Mouse (Mus musculus): ENCODE measurements around the gene Cuta.
"Not testable (repeated sequence)": the region's sequence is repeated elsewhere in the genome, so short reads cannot be mapped to it uniquely, and the experiment has no call there.

The Cuta gene

DNA sequence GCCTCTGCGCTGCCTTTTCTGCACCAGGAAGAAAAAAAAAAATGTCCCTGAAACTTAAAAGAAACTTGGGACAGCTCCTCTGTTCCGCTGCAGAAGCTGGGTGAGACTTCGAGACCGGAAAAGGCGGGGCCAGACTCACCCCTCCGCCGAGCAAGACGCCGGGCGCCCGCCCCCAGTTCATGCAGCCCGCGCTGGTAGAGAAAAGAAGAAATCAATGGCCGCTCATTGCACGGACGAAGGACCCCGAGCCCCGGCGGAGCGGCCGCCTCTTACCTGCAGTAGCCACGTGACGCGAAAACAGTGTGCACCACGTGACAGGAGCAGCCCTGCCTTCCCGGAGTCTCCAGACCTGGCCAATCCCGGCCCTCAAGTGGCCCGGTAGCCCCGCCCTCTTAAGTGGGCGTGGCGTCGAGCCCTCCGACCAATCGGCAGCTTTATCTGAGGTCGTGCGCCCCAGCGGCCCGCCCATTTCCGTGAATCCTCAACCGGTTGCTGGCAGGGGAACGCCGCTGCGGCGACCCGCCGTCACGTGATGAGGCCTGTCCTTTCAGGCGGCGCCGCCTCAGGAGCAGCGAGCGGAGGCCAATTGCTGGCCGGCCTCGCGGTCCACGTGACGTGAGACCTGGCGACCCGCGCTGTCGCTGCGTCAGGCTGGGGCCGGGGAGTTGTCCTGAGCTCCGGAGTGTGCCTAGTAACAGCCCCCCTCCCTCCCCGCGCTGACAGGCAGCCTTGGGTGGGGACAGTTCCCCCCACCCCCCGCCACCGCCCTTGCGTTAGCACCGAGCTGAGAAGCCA, at the start of gene Cuta:
Cuta (minus strand) TSS at position 392 of the 795 bp plus-strand sequence.
- in situ Hi-C loops (cut with MboI; ENCODE audit: low pct_unique_long_range_greater_than_20kb in 1 of 2, low sequenced_read_pairs in 2 of 2, unreplicated experiment in 1 of 2): no loop called here

DNA sequence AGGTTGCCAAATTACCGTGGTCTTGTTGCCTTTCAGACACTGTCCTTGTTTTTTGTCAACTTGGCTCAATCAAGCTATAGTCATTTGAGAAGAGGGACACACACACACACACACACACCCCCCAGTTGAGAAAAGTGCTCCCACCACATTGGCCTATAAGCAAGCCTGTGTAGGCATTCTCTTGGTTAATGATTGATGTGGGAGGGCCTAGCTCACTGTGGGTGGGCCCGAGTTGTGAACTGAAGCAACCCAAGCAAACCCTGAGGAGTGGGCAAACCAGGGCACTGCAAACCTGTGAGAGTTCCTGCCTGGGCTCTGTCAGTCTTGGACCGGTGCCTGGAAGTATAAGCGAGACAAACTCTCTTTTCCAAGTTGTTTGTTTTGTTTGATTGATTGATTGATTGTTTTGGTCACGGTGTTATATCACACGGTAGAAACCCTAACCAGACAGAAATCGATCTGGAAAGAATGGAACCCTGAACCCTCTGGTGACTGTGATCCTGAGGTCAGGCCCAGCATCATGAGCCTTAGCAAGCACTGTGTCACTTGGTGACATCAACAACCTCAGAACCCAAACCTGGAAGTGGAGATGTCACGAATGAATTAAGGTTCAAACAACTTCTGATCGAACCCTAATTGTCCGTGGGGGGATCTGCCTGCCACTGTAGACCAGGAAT, 46.3 kb upstream of the Cuta start:
- in situ Hi-C loops (cut with MboI; ENCODE audit: low pct_unique_long_range_greater_than_20kb in 1 of 2, low sequenced_read_pairs in 2 of 2, unreplicated experiment in 1 of 2): no loop called here

DNA sequence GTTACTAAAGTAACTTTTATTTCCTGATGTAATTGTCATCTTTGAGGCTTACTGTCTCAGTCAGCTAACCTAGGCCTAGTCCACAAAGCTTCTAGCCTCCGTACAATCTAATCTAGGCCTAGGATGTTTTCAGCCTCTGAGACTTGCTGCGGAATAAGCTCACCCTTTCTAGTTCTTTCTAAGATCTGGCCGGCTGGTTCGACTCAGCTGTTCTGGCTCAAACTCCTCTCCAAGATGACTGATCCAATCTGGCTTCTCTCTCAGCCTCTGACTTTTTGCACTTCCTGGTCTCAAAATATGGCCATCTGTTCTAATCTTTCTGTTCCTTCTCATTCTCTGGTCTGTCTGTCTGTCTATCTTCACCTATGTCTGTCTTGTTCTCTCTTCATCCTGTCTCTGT, 44.0 kb upstream of the Cuta start:
- in situ Hi-C loops (cut with MboI; ENCODE audit: low pct_unique_long_range_greater_than_20kb in 1 of 2, low sequenced_read_pairs in 2 of 2, unreplicated experiment in 1 of 2): no loop called here

DNA sequence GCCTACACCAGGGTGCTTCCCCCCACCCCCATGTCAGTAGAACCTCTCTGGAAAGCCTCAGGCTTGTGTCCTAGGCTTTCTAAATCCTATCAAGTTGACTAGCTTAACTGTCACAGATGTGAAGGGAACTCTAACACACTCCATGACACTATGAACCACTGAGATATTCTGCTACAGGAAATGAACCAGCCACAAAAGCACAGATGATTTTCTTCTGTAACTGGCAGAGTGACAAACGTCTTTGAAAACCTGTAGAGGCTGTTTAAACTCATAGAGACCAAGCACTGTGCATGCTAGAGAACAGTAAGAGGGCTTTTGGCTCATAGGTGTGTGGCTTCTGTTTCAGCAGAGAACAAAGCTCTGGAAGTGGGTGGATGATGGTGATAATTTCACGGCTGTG, 41.7 kb upstream of the Cuta start:
- in situ Hi-C loops (cut with MboI; ENCODE audit: low pct_unique_long_range_greater_than_20kb in 1 of 2, low sequenced_read_pairs in 2 of 2, unreplicated experiment in 1 of 2): no loop called here

DNA sequence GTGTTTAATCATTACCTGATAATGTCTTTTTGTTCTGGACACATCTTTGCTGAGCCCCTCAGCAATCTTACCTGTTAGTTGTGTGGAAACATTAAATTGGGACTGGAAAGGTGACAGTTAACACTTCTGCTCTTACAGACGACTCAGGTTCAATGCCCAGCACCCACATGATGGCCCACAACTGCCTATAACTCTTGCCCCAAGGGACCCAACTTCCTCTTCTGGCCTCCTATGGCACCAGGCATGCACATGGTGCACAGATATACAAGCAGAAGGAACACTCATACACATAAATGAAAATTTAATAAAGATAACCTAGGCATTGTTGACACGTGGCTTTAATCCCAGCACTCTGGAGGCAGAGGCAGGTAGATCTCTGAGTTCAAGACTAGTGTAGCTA, 40.1 kb upstream of the Cuta start:
- in situ Hi-C loops (cut with MboI; ENCODE audit: low pct_unique_long_range_greater_than_20kb in 1 of 2, low sequenced_read_pairs in 2 of 2, unreplicated experiment in 1 of 2): no loop called here

DNA sequence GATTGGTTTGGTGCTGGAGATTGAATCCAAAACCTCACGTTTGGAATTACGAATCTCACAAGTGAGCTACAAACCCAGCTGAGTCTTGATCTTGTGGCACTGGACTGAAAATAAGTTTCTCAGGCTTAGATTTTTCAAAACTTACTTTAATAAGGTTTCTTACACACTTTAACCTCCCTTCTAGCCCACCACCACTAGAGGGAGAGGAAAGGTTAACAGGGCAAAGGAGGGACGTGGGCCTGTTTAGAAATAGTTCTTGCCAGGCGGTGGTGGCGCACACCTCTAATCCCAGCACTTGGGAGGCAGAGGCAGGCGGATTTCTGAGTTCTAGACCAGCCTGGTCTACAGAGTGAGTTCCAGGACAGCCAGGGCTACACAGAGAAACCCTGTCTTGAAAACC, 38.0 kb upstream of the Cuta start:
- in situ Hi-C loops (cut with MboI; ENCODE audit: low pct_unique_long_range_greater_than_20kb in 1 of 2, low sequenced_read_pairs in 2 of 2, unreplicated experiment in 1 of 2): not testable (repeated sequence)

DNA sequence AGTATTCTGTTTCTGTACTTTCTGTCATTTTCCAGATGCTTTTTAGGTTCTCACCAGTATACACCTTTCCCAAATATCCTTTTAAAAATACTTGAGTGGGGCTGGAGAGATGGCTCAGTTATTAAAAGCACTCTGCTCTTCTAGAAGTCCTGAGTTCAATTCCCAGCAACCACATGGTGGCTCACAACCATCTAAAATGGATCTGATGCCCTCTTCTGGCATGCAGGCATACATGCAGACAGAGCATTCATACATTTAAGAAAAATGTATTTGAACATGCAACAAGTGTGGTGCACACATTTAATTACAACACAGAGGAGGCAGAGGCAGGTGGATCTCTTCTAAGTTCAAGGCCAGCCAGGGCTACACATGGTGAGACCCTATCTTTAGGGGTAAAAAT, 36.0 kb upstream of the Cuta start:
- in situ Hi-C loops (cut with MboI; ENCODE audit: low pct_unique_long_range_greater_than_20kb in 1 of 2, low sequenced_read_pairs in 2 of 2, unreplicated experiment in 1 of 2): no loop called here

DNA sequence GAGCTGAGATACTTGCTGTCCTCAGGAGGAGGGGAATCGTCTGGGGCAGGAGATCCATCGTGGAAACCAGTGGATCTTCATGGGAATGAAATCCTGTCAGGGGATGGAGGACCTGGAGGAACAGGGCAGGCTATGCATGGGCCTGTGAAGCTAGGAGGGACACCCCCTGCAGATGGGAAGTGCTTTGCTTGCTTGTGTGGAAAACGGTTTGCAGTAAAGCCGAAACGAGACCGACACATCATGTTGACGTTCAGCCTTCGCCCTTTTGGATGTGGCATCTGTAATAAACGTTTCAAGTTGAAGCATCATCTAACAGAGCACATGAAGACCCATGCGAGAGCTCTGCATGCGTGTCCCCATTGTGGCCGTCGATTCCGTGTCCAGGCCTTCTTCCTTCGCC, 35.2 kb upstream of the Cuta start:
- in situ Hi-C loops (cut with MboI; ENCODE audit: low pct_unique_long_range_greater_than_20kb in 1 of 2, low sequenced_read_pairs in 2 of 2, unreplicated experiment in 1 of 2): no loop called here

DNA sequence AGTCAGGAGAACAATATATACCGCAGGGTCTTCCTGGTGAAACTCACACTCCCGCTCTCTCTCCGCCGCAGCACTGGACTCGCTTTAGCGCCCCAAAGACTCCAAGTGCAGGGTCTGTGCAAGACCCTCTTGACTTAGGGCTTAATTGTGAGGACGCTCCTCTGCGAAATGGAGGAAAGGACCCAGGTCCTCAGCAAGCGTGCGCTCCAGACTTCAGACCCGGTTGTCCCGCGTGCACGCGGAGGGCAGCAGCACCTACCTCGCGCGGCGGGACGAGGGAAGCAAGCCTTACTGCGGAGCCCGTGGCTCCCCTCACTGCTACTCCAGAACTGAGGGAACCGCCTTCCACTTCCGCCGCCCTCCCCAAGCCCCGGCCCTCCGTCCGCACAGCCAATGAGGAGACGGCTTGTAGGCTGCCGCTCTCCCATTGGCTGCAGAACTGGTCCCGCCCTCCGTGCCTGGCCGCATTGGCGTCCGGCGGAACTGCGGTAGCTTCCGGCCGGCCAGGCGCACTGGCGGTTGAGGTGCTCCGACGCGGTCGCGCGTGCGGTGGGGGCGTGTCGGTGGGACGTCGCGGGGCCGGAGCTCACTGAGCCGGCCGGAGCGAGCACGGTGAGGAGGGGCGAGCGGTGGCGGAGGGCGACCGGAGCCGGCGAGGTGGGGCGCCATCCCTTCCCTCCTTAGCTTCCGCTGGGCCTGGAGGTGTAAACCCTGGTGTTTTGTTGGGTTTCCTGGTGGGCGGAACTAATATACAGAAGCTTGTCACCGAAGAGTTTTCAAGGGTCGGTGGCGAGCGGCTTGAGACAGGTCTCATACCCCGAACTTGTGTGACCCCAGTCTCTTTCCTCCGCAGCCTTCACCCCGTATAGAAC, 33.6 kb upstream of the Cuta start, which contains the start of gene Zbtb9:
Zbtb9 (plus strand) TSS at position 465 of the 872 bp plus-strand sequence.
- in situ Hi-C loops (cut with MboI; ENCODE audit: low pct_unique_long_range_greater_than_20kb in 1 of 2, low sequenced_read_pairs in 2 of 2, unreplicated experiment in 1 of 2): no loop called here

DNA sequence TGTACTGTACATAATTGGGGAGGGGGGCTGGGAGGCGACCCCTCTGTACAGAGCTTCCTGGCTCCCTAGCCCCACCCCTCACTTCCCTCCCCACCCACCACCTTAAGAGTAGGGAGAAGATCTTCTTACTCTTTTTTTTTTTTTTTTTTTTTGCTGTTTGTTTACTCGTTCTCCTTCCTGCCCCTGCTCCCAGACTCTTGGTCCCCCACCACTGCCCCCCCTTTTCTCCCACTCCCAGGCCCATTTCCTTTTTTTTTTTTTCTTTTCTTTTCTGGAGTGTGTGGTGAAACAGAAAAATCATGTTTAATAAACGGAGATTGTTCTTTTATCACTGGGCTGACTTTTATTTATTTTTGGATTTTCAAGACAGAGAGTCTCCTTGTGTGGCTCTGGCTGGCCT, 32.7 kb upstream of the Cuta start:
- in situ Hi-C loops (cut with MboI; ENCODE audit: low pct_unique_long_range_greater_than_20kb in 1 of 2, low sequenced_read_pairs in 2 of 2, unreplicated experiment in 1 of 2): no loop called here

DNA sequence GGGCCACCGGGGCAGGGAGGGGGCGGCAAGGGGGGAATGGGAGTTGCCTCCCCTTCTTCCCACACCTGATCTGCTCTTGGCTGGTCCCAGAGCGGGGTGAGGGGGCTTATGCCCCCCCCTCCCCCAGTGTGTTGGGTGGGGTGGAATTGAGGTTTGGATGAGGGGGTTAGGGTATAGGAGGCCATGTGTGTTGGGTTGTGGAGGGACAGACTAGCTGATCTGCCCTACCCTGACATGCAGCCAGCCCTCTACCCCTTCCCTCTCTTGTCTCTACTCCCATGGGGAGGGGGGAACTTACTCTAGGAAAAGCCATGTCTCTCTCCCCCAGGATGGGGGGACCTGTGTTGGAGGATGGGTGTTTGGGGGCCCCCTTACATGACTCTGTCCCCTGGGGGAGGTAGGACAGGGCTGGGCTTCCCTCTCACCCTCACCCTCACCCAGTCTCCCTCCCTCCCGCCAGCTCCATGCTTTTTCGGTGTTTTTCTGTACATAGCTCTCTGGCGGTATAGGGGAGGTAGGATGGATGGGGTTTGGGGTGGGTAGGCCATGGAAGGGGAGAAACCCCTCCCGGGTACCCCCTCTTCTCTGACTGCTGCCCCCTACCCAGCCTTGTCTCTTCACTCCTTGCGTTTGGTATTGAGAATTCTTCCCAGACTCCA, 32.0 kb upstream of the Cuta start:
- in situ Hi-C loops (cut with MboI; ENCODE audit: low pct_unique_long_range_greater_than_20kb in 1 of 2, low sequenced_read_pairs in 2 of 2, unreplicated experiment in 1 of 2): no loop called here

DNA sequence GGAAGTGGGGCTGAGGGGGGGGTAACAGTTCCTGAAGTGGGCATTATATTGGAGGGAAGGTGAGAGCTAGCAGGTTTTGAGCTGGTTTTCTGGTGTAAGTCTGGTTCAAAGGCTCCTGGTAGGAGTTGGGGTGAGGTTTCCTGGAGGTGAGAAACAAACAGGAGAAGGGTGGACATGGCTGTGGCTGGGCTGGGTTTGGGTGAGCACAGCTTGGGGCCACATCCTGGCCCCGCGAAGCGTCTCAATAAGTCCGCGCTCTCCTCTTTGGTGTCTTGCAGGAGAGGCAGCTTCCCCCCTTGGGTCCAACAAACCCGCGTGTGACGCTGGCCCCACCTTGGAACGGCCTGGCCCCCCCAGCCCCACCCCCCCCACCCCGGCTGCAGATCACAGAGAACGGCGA, 30.9 kb upstream of the Cuta start:
- in situ Hi-C loops (cut with MboI; ENCODE audit: low pct_unique_long_range_greater_than_20kb in 1 of 2, low sequenced_read_pairs in 2 of 2, unreplicated experiment in 1 of 2): no loop called here

DNA sequence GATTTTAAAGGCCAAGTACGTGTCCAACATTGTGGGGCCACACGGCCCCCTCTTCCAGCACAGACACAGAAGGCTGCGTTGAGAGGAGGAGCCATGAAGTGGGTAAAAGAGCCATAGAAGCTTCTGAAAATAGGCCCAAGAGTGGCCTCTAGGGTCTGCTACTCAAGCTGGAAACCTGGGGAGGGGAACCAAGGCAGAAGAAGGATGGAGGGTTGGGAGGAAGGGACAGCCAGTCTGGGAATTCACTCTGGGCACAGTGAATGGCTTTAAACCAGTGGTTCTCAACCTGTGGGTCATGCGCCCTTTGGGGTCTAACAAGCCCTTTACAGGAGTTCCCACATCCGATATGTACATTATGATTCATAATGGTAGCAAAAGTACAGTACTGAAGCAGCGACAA, 29.9 kb upstream of the Cuta start:
- in situ Hi-C loops (cut with MboI; ENCODE audit: low pct_unique_long_range_greater_than_20kb in 1 of 2, low sequenced_read_pairs in 2 of 2, unreplicated experiment in 1 of 2): no loop called here

DNA sequence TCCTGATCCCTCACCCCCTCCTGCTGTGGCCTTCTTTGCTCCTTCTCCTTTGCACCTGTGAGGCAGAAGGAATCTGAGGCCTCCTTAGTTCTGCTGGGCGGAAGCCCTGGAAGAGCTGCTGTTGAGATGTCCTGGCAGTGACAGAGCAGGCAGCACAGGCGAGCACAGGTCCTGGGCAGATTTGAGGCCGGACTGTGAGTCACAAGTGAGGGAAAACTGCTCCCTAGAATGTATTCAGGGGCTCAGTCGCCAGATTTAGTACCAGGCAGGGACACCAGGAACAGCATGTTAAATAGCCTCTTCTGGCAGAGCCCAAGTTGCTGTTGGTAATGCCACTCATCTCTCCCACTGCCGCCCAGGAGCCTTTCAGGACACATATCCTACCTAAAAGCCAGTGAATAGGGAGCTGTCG, 28.8 kb upstream of the Cuta start:
- in situ Hi-C loops (cut with MboI; ENCODE audit: low pct_unique_long_range_greater_than_20kb in 1 of 2, low sequenced_read_pairs in 2 of 2, unreplicated experiment in 1 of 2): no loop called here

DNA sequence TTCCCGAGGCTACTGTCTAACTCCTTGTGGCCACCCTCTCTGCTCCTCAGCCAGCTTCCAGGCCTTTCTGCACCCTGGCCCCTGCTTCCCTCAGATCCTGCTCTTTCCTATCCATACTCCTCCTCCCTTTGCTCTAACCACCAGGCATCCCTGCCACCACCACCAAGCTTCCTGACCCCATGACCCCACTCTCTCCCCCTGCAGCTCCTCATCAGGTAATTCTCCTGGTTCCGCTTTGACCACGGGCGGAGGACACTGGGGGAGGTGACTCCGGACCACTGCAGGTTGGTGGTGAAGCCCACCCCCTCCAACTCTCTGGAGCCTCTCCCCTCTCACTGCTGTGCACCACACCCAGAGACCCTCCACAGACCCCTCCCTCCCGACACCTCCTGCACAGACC, 28.1 kb upstream of the Cuta start:
- in situ Hi-C loops (cut with MboI; ENCODE audit: low pct_unique_long_range_greater_than_20kb in 1 of 2, low sequenced_read_pairs in 2 of 2, unreplicated experiment in 1 of 2): no loop called here

DNA sequence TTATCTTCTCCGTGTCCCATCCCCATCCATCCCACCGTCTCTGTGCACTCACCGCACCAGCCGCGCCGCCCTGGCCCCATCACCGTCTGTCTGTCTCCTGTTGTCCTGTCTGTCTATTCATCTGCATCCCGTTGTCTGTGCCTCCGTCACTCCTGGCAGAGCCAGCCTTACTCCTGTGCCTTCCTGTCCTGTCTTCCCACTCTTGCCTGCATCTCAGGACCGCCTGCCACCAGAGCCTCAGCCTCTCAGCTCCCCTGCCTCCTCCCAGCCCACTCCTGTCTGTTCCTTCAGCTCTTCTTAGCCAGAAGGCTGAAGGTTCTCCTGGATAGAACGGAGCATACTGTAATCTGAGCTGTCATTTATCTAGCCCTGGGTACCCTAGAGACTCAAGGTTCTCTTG, 27.6 kb upstream of the Cuta start:
- in situ Hi-C loops (cut with MboI; ENCODE audit: low pct_unique_long_range_greater_than_20kb in 1 of 2, low sequenced_read_pairs in 2 of 2, unreplicated experiment in 1 of 2): no loop called here

DNA sequence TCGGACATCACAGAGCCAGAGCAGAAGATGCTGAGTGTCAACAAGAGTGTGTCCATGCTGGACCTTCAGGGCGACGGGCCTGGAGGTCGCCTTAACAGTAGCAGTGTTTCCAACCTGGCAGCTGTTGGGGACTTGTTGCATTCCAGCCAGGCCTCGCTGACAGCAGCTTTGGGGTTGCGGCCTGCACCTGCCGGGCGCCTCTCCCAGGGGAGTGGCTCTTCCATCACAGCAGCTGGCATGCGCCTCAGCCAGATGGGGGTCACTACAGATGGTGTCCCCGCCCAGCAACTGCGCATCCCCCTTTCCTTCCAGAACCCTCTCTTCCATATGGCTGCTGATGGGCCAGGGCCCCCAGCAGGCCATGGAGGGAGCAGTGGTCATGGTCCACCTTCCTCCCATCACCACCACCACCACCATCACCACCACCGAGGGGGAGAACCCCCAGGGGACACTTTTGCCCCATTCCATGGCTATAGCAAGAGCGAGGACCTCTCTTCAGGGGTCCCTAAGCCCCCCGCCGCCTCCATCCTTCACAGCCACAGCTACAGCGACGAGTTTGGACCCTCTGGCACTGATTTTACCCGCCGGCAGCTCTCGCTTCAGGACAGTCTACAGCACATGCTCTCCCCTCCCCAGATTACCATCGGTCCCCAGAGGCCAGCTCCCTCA, 22.3 kb upstream of the Cuta start:
- in situ Hi-C loops (cut with MboI; ENCODE audit: low pct_unique_long_range_greater_than_20kb in 1 of 2, low sequenced_read_pairs in 2 of 2, unreplicated experiment in 1 of 2): no loop called here

DNA sequence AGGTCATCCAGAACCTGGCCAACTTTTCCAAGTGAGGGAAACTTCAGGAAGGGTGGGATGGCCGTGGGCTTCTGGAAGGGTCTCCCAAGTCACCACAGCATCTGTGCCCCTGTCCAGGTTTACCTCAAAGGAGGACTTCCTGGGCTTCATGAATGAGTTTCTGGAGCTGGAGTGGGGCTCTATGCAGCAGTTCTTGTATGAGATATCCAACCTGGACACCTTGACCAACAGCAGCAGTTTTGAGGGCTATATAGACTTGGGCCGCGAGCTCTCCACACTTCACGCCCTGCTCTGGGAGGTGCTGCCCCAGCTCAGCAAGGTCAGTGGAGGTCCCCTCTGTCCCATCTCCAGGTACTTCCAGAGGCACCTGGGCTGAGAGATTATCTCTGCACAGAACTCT, 20.4 kb upstream of the Cuta start:
- in situ Hi-C loops (cut with MboI; ENCODE audit: low pct_unique_long_range_greater_than_20kb in 1 of 2, low sequenced_read_pairs in 2 of 2, unreplicated experiment in 1 of 2): no loop called here
